ENCODE assay signal across 8 mouse cellular contexts in genomic region chr4:149893611-149894151, GRCm38 (mm10).
DNase-seq lines count a peak whose midpoint lies in the region; ATAC-seq and TF ChIP-seq lines count a peak whose summit lies in the region.

No protein-coding gene starts in this region.

- no peaks in the 10 kb centered on the region for H3K36me3 ChIP-seq in heart, embryonic 14.5 days (ENCODE audit: control insufficient read depth, insufficient read depth, low read length)
- H3K36me3 ChIP-seq in embryonic facial prominence, embryonic 13.5 days, result peaks cover 13% of the 10 kb centered on the region
- no peaks in the 10 kb centered on the region for H3K36me3 ChIP-seq in hindbrain, embryonic 15.5 days
- H3K36me3 ChIP-seq in liver, postnatal 0 days (replicated peaks; ENCODE audit: insufficient read depth, low read length), result no peaks in the 10 kb centered on the region

- H3K4me1 ChIP-seq in heart, embryonic 14.5 days (ENCODE audit: control insufficient read depth in 2 of 2, insufficient read depth in 2 of 2, low read length in 2 of 2), result peaks cover 33 to 34% of the 10 kb centered on the region in 2 experiments
- peaks cover 76% of the 10 kb centered on the region for H3K4me1 ChIP-seq in embryonic facial prominence, embryonic 13.5 days
- H3K4me1 ChIP-seq in hindbrain, embryonic 15.5 days (replicated peaks), result peaks cover 30% of the 10 kb centered on the region
- no peaks in the 10 kb centered on the region for H3K4me1 ChIP-seq in liver, postnatal 0 days (ENCODE audit: insufficient read depth)

- 35% methylated on average over 11 of the region's 11 CpGs for WGBS in heart, embryonic 14.5 days
- 10% methylated on average over 11 of the region's 11 CpGs for WGBS in embryonic facial prominence, embryonic 13.5 days
- 23% methylated on average over 11 of the region's 11 CpGs for WGBS in hindbrain, embryonic 15.5 days
- 63% methylated on average over 11 of the region's 11 CpGs for WGBS in liver, postnatal 0 days (ENCODE audit: insufficient replicate concordance)

- no peak overlapping the region for H3K4me3 ChIP-seq in heart, embryonic 14.5 days (ENCODE audit: control insufficient read depth in 1 of 2, insufficient read depth in 1 of 2, low read depth in 1 of 2, low read length in 2 of 2)
- no peak overlapping the region for H3K4me3 ChIP-seq in embryonic facial prominence, embryonic 13.5 days
- no peak overlapping the region for H3K4me3 ChIP-seq in hindbrain, embryonic 15.5 days
- H3K4me3 ChIP-seq in liver, postnatal 0 days (ENCODE audit: low read depth, low read length), result no peak overlapping the region

- TF ChIP-seq CTCF in liver, postnatal 0 days (IDR thresholded peaks at IDR 0.05; ENCODE audit: low read depth), result no peak

- intact Hi-C loops in left cerebral cortex, postnatal 14 days (cut with DNase I), result no loop called here

- peak overlapping the region; percentile 29 to 39; a peak in 2 of 4 replicates for H3K27ac ChIP-seq in heart, embryonic 14.5 days (replicated peaks in 1 of 2; ENCODE audit: control insufficient read depth in 1 of 2, insufficient read depth in 1 of 2, low read depth in 2 of 2, low read length in 2 of 2)
- H3K27ac ChIP-seq in embryonic facial prominence, embryonic 13.5 days, result peak overlapping the region; percentile 95
- H3K27ac ChIP-seq in hindbrain, embryonic 15.5 days (replicated peaks), result peak overlapping the region; percentile 46
- no peak overlapping the region for H3K27ac ChIP-seq in liver, postnatal 0 days (ENCODE audit: low read depth)

- H3K4me2 ChIP-seq in heart, embryonic 14.5 days (ENCODE audit: low read length), result no peak overlapping the region
- peak overlapping the region; percentile 37 for H3K4me2 ChIP-seq in embryonic facial prominence, embryonic 13.5 days
- H3K4me2 ChIP-seq in hindbrain, embryonic 15.5 days, result no peak overlapping the region
- no peak overlapping the region for H3K4me2 ChIP-seq in liver, postnatal 0 days (ENCODE audit: low read depth, low read length)

- TF ChIP-seq EP300 in liver, postnatal 0 days (IDR thresholded peaks at IDR 0.05; ENCODE audit: low read depth), result no peak

- DNase-seq in heart, postnatal 4 days, result no peak
- DNase-seq in lung, postnatal 14 days, result peak; percentile 47
- DNase-seq in spleen, adult 12 weeks (ENCODE audit: low spot score), result no peak
- no peak for DNase-seq in left cerebral cortex, postnatal 14 days (ENCODE audit: low spot score in 2 of 2)
- no peak for DNase-seq in liver, postnatal 0 days

- no peak overlapping the region for H3K9ac ChIP-seq in heart, embryonic 14.5 days (ENCODE audit: low read length)
- H3K9ac ChIP-seq in embryonic facial prominence, embryonic 13.5 days, result no peak overlapping the region
- H3K9ac ChIP-seq in hindbrain, embryonic 15.5 days, result no peak overlapping the region
- no peak overlapping the region for H3K9ac ChIP-seq in liver, postnatal 0 days (replicated peaks)

- no peak for ATAC-seq in heart, embryonic 14.5 days (ENCODE audit: insufficient number of reproducible peaks, insufficient read depth, low FRiP score, low read depth)
- peak; percentile 87 for ATAC-seq in embryonic facial prominence, embryonic 13.5 days (ENCODE audit: insufficient number of reproducible peaks, insufficient read depth, low FRiP score, low TSS enrichment, low read depth)
- ATAC-seq in hindbrain, embryonic 15.5 days (ENCODE audit: low FRiP score, low read depth), result peak; percentile 63
- ATAC-seq in liver, postnatal 0 days, result no peak

- H3K27me3 ChIP-seq in heart, embryonic 14.5 days (ENCODE audit: control insufficient read depth, insufficient read depth, low read length), result peaks cover 3% of the 10 kb centered on the region; the same call in 1 of the 2 replicates
- no peaks in the 10 kb centered on the region for H3K27me3 ChIP-seq in embryonic facial prominence, embryonic 13.5 days
- no peaks in the 10 kb centered on the region for H3K27me3 ChIP-seq in hindbrain, embryonic 15.5 days
- no peaks in the 10 kb centered on the region for H3K27me3 ChIP-seq in liver, postnatal 0 days (ENCODE audit: insufficient read depth, low read length)

- no peaks in the 10 kb centered on the region for H3K9me3 ChIP-seq in heart, embryonic 14.5 days (ENCODE audit: control insufficient read depth, low read length)
- H3K9me3 ChIP-seq in embryonic facial prominence, embryonic 13.5 days, result no peaks in the 10 kb centered on the region
- no peaks in the 10 kb centered on the region for H3K9me3 ChIP-seq in hindbrain, embryonic 15.5 days
- no peaks in the 10 kb centered on the region for H3K9me3 ChIP-seq in liver, postnatal 0 days (ENCODE audit: low read length)

Comparison
In these comparisons a context has a peak if more than half of its experiments do, and no peak if none do; other contexts are left out.
1. ATAC-seq: peak in embryonic facial prominence, embryonic 13.5 days (single experiment) and hindbrain, embryonic 15.5 days (single experiment); none in heart, embryonic 14.5 days (single experiment) and liver, postnatal 0 days (single experiment).